Mouse (Mus musculus): ENCODE measurements at regions not wholly inside any gene's neighbourhood (a gene's known extent, or its start where the extent isn't known, plus 50 kb on each side); places are given as distances from the start of the nearest gene placed in this dataset.

DNA sequence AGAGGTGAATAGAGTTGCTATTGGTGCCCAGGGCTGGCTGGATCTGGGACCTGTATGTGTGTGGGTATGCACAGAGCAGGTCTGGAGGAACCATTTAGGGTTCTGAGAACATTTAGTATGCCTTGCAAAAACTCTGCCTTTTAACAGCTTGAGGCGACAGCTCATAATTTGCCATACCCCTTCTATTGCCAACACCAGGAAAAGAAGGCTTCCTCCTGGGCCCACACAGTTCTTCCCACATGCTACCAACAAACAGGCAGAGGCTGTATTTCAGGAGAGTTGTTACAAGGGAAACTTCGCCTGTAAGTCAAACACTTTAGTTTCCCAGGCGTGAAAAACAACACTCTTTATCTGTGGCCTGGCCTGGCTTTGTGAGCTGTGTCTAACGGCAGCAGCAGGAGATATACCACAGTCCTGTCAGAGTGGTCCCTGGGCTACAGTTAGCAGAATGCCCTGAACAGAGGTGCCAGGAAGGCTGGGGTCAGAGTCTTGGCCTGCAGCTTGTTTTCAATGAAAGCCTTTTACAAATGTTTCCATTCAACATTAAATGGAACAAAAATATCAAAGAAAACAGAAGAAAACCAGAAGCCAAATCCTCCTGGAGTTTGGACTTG is 225.4 kb downstream of the Dhx35 start:
- DNase-seq (ENCODE audit: extremely low read depth, low read depth, low spot score), result no peak

DNA sequence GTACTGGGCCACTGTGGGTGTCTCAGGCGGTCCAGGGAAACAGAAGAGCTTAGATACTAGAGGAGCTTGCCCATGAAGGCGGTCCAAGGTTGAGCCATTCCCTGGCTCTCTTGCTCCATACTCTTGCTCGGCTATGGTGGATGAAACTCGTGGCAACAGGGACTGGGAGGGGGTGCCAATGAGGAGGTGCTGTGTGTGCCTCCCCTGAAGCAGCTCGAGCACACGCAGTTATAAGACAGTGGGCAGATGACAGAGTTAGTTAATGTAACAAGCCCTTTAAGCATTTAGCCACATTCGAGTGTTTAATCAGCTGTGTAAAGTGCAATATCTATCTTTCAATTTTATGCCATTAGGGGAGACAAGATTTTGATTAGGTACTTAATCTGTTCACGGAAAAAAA is 237.5 kb downstream of the Dhx35 start:
- no peak for DNase-seq (ENCODE audit: extremely low read depth, low read depth, low spot score)

DNA sequence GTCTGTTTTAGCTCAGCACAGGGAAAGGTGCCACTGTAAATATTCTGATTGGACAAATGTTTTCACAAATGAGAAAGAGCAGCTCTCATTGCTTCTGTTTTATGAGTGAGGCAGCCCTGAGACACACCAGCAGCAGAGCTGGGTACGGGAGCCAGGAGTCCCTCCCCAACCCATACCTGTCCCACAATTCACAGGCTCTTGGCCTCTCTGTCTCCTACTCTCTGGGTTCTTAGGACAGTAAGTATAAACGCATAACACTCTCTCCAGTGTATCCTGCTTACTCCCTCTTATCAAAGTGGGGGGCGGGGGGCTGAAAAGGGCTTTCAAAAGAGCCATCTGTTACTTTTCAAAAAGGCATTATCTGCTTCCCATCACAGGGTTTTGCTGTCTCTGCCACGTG is 245.3 kb downstream of the Dhx35 start:
- DNase-seq (ENCODE audit: extremely low read depth, low read depth, low spot score), result no peak

- no peak for DNase-seq (ENCODE audit: extremely low read depth, low read depth, low spot score)
These were observed 258.9 kb downstream of the Dhx35 start for GRCm38 (mm10) chr2:159053534-159053933.

GRCm38 (mm10) chr2:159053936-159054335 is 259.3 kb downstream of the Dhx35 start:
- no peak for DNase-seq (ENCODE audit: extremely low read depth, low read depth, low spot score)

GRCm38 (mm10) chr2:159054451-159054850 is 259.8 kb downstream of the Dhx35 start:
- no peak for DNase-seq (ENCODE audit: extremely low read depth, low read depth, low spot score)

DNA sequence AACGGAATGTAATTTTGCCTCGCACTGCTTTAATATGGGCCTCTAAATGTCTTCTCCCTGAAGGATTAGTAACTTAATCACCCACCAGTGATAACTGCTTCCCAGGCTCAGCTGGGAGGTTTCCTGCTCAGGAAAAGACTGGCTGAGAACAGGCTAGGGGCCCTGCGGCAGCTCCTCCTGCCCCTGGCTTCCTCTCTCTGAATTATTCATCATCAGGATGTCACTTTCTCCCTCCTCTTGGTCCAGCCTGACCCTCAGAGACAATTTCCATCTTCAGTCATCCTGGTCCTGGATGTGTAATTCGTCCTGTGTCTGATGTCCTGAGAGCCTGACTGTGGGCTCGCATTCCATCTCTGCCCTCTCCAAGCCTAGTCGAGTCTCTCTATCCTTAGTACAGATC is 261.2 kb downstream of the Dhx35 start:
- no peak for DNase-seq (ENCODE audit: extremely low read depth, low read depth, low spot score)

DNA sequence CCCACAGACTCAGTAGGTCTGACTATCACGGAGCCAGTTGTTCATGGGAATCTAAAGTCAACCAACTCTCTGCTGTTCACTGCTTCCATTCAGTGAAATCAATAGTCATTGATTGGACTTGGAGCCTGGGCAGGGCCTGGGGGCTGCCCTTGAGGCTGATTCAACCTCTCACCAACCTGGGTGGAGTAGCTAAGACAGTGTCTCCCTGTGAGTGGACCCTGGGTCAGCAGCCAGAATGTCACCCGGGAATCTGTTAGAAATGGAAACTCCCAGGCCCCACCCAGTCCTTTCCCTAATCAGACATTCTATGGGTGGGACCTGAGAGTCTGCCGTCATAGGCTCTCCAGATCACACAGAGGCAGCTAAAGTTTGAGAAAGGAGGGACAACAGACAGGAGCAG is 262.4 kb downstream of the Dhx35 start:
- no peak for DNase-seq (ENCODE audit: extremely low read depth, low read depth, low spot score)

GRCm38 (mm10) chr2:159057506-159057905 is 262.9 kb downstream of the Dhx35 start:
- DNase-seq (ENCODE audit: extremely low read depth, low read depth, low spot score), result no peak

DNA sequence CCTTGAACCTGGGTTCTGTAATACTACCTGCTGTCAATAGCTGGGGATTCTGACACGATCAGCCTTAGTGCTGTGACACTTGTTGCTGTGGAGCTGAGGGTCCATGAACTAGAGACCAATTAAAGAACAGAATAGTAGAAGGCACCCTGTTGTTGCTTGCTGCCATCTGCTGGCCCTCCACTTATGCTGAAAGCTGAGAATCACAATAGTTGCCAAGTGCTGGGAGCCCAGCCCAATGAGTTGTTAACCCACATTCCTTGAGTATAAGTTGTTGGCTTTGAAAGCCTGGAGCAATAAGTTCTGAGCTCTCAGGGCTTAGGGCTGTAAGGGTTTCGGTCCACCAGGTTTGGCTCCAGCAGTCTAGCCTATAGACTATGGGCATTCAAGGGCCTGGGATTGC is 267.7 kb downstream of the Dhx35 start:
- DNase-seq (ENCODE audit: extremely low read depth, low read depth, low spot score), result peak; percentile 10

DNA sequence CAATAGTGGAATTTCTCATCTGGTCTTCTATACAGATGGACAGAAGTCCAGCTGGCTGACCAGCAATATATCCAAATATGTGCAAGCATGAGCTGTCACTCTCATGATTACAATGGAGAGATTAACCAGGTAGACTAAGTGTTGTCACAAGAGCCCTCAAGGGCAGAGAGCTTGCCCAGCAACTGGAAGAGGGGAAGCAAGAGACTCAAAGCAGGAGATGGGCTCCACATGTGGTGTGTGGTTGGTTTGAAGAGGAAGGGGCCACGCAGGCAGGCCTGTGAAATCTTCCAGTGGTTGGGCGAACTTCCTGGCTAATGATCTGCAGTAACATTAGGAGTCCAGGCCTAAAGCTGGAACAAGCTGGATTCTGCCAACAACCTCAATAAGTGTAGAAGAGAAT is 268.1 kb downstream of the Dhx35 start:
- no peak for DNase-seq (ENCODE audit: extremely low read depth, low read depth, low spot score)

- no peak for DNase-seq (ENCODE audit: extremely low read depth, low read depth, low spot score)
These were observed 269.9 kb downstream of the Dhx35 start for GRCm38 (mm10) chr2:159064403-159064970.

- DNase-seq (ENCODE audit: extremely low read depth, low read depth, low spot score), result no peak
These were observed 272.9 kb downstream of the Dhx35 start for GRCm38 (mm10) chr2:159067506-159067905.

DNA sequence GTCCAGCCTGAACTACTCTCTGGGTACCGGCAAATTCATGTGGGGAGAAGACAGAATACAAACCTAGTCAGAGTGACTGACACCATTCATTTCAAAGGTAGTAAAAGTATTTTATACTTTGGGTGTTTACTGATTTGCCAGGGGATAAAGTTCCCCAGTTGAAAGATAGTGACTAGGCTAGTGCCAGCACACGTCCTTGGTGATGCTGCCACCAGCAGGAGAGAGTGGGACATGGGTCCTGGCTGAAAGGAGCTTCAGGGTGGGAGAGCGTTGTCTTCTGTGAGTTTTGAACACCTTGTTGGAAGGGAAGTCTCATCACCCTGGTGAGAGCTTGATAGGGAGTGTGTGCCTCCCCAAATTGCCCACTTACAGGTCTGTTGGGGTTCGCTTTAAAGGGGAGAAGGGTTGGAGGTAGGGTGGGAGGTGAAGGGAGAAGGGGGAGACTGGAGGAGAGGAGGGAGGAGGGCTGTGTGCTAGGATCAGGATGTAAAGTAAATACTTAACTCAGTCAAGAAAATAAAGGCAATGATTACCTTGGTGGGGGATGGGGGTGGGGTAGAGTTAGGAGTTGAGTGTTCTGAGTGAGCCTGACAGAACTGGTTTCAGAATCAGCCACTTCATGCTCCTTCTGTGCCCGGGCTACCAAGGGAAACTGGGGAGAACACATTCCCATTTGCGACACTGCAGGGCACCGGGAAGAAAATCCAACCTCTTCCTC is 273.9 kb downstream of the Dhx35 start:
- DNase-seq (ENCODE audit: extremely low read depth, low read depth, low spot score), result no peak

DNA sequence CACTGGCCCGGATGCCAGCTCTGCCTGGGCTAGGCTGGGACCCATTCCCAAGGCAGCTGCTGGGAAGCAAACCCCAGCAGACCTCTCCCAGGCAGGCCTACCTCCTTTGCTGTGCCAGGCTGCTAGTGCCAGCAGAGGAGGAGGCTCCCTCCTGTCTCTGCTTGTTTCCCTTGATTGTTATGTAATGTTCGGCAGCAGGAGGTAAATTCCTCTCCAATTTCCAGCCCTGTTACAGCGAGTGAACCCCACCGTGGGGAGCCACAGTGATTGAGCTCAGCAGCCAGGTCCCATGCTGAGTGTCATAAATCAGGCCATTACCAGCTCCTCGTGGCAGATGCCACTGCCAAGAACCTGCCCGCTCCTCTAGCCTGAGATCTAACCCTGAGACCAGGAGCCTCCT is 274.6 kb downstream of the Dhx35 start:
- no peak for DNase-seq (ENCODE audit: extremely low read depth, low read depth, low spot score)

- DNase-seq (ENCODE audit: extremely low read depth, low read depth, low spot score), result no peak
These were observed 278.5 kb downstream of the Dhx35 start for GRCm38 (mm10) chr2:159072997-159073690.

DNA sequence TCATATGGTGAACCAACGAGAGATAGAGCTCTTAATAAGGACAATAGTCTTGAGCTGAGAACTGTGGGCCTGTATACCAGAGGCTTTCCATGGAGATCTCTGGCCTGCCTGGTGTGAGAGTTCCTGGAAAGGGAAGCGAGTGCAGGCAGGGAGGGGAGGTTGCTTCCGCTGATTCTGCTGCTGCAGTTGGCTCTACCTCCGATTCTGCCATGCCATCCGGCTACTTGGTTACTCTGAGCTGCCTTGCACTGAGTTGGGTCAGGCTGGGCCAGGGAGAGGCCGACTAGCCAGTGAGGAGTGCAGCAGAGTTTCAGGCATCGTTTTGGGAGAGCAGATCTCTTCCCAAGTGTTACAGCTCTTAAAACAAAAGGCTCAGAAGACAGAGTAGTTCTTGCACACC is 285.2 kb downstream of the Dhx35 start:
- DNase-seq (ENCODE audit: extremely low read depth, low read depth, low spot score), result no peak

DNA sequence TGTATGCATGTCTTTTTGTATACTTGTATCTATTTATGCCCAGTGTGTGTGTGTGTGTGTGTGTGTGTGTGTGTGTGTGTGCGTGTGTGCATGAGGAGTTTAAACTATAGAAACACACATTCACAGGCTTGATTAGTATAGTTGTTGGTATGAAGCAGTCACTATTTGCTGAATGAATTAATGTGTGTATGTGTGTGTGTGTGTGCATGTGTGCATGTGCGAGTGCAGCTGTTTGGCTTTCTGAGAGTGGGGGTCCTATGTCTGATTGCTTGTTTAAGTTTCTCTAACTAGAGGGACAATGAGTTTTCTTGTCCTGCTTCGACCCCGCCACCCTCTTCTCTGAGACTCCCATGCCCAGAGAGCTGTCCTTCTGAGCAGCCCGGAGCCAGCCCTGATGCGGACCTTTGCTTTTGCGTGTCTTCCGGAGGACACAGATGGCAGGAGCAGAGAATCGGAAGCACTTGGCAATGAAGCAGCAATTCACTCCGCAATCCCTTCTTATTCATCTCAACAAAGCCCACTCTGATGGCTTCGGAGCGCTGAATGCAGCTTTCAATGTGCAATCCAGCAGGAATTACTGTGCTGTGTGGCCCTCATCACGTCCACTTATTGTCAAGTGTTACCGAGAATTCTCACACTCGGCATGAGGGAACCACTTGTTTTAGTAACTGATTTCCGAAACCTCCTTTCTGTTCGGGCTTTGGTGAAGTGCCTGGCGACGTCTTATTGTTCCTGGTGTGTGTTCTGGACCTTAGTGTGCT is 286.4 kb downstream of the Dhx35 start:
- no peak for DNase-seq (ENCODE audit: extremely low read depth, low read depth, low spot score)

- no peak for DNase-seq (ENCODE audit: extremely low read depth, low read depth, low spot score)
These were observed 292.2 kb downstream of the Dhx35 start for GRCm38 (mm10) chr2:159086836-159087235.

- DNase-seq (ENCODE audit: extremely low read depth, low read depth, low spot score), result no peak
These were observed 293.6 kb downstream of the Dhx35 start for GRCm38 (mm10) chr2:159088196-159088595.

GRCm38 (mm10) chr2:159096667-159097066 is 302.1 kb downstream of the Dhx35 start:
- no peak for DNase-seq (ENCODE audit: extremely low read depth, low read depth, low spot score)
